Mouse (Mus musculus) urinary bladder, adult 2 months (tissue): ENCODE results near the gene Vcan. TPM values are rescaled to one million over a fixed set of nuclear protein-coding genes. Genes with fewer than 3 reads are reported as not detected.

Source experiments
- polyA plus RNA-seq: library from polyadenylated mRNA; depleted of rRNA; stranded (reverse); fragments of >200 nt; gene quantifications from 2 replicates; pipeline ENCODE4 v1.2.3, GENCODE M21; 2012; rRNA removed

Gene Vcan
- polyA plus RNA-seq, 1 experiment: 18.0 TPM

Other genes with a start within 250 kb of the Vcan start
- gene Hapln1, start 202.7 kb downstream of the Vcan start, polyA plus RNA-seq: 1.1 and 1.2 TPM in 2 replicates